Mouse (Mus musculus): ENCODE data around the gene Gm33543. TPM values are rescaled to one million over a fixed set of nuclear protein-coding genes. Genes with fewer than 3 reads are reported as not detected.

The Gm33543 gene
- not detected in 2 replicates for polyA plus RNA-seq (2021; fragmentation: Nextera tagmentation)
- long read RNA-seq, experiment 1, partial matches to known transcripts = 0 of 1 reads
- long read RNA-seq, experiment 1, other reads (novel, unspliced or antisense) = 1 of 1 reads
- long read RNA-seq, experiment 2 = 0 reads

DNA sequence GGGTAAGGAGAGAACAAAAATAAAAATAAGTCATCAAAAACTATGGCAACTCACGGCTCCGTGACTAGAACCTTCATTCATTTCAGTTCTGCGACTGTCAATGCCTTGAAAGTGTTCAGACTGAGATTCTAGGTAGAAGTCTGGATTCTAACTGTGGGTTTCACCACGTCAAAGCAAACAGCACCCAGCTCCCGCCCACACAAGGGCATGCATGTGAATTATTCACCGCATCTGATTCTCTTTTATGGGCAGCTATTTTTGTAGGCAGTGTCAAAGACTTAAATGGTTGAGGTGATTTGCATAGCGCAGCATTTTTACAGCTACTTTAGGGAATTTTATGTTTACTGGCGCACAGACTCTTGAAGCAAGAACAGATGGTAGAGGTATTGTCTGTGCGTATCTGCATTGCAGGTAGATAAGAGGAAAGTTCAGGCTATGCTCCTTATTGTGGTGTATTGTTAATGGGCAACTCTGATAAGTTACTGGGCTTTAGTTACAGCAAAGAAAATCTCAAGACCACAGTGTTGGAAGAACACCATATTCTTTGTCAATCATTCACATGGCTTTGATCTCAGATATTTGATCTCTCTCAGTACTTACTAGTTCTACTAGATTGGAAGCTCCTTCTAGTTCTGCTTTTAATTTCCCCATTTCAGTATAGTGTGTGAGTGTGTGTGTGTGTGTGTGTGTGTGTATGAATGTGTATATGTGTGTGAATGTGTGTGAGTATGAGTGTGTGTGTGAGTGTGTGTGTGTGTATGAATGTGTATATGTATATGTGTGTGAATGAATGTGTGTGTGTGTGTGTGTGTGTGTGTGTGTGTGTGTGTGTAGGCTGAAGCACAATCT lies at the start of gene Gm33543:
TSS of gene Gm33543 (minus strand) at position 142 of the 849 bp plus-strand sequence.

Other genes with a start within 250 kb of the Gm33543 start
- not detected in 2 replicates for gene Anapc15-ps, start 169.5 kb downstream of the Gm33543 start, polyA plus RNA-seq (2021; fragmentation: Nextera tagmentation)
- 32.6 and 35.8 TPM in 2 replicates for gene Eea1, start 97.7 kb upstream of the Gm33543 start, polyA plus RNA-seq (2021; fragmentation: Nextera tagmentation)

All from left cerebral cortex, adult 6 months (tissue).